Mouse (Mus musculus): Measurements from ENCODE around the gene Ccdc182. TPM values are rescaled to one million over a fixed set of nuclear protein-coding genes. Genes with fewer than 3 reads are reported as not detected.

The Ccdc182 gene
- polyA plus RNA-seq, 1 experiment, result 0.61 TPM

DNA sequence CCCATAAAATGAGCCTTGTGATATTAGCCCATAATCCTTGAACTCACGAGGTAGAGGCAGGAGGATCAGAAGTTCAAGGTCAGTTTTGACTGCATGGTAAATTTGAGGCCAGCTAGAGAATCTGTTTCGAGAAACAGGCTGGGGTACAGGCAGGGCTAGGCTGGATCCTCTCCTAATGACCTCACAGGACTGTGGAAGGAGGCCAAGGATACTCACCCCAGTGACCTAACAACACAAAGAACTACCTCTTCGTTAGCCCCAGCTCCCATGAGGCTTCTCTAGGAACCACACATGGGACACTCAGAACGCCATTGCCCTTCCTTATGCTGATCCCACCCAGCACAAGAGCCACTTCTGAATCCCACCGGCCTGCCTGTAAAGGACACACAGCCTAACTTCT is 25.0 kb downstream of the Ccdc182 start:
- no peaks in the 10 kb centered on the region for H3K27me3 ChIP-seq (replicated peaks; ENCODE audit: control insufficient read depth, insufficient read depth, low read length)
- no peak overlapping the region for H3K27ac ChIP-seq (ENCODE audit: insufficient read depth, low read depth, low read length)
- no peak for DNase-seq
- WGBS, result 63% methylated on average over 5 of the region's 5 CpGs
- TF ChIP-seq POLR2A (IDR thresholded peaks at IDR 0.05; ENCODE audit: low read depth, low read length), result no peak
- TF ChIP-seq CTCF (conservative IDR thresholded peaks at IDR 0.05; ENCODE audit: insufficient read depth, insufficient read length, low read depth, low read length), result no peak
- no peaks in the 10 kb centered on the region for H3K36me3 ChIP-seq (ENCODE audit: control insufficient read depth, insufficient read depth, low read length)
- no peaks in the 10 kb centered on the region for H3K4me1 ChIP-seq (ENCODE audit: control insufficient read depth, insufficient read depth, low read length)
- H3K4me3 ChIP-seq (ENCODE audit: insufficient read depth, low read depth, low read length), result no peak overlapping the region

DNA sequence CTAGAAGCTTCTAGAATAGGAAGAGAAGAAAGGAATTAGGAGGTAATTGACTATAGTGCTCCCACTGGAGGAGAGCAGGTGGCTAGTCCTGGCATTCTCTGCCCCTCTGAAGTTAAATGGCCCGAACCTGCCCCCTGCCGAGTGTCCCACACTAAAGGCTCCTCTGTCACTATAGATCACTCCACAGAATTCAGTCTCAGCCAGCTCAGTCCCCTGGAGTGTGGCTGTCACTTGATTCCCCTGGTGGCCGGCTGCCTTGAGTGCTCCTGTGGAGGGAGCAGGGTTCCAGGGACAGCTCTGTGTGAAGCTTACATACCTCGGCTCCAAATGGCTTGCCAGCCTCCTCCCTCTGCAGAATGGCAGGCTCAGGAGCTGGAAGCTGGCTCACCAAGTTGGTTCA is 33.2 kb downstream of the Ccdc182 start:
- DNase-seq, result no peak
- Histone ChIP-seq H3K36me3 (ENCODE audit: control insufficient read depth, insufficient read depth, low read length) (no peaks in the 10 kb centered on the region), H3K4me3 (ENCODE audit: insufficient read depth, low read depth, low read length) (no peak overlapping the region), H3K4me1 (ENCODE audit: control insufficient read depth, insufficient read depth, low read length) (no peaks in the 10 kb centered on the region), H3K27me3 (replicated peaks; ENCODE audit: control insufficient read depth, insufficient read depth, low read length) (no peaks in the 10 kb centered on the region), H3K27ac (ENCODE audit: insufficient read depth, low read depth, low read length) (no peak overlapping the region)
- 30% methylated on average over 4 of the region's 4 CpGs for WGBS
- TF ChIP-seq CTCF (conservative IDR thresholded peaks at IDR 0.05; ENCODE audit: insufficient read depth, insufficient read length, low read depth, low read length) (no peak), POLR2A (IDR thresholded peaks at IDR 0.05; ENCODE audit: low read depth, low read length) (no peak)

DNA sequence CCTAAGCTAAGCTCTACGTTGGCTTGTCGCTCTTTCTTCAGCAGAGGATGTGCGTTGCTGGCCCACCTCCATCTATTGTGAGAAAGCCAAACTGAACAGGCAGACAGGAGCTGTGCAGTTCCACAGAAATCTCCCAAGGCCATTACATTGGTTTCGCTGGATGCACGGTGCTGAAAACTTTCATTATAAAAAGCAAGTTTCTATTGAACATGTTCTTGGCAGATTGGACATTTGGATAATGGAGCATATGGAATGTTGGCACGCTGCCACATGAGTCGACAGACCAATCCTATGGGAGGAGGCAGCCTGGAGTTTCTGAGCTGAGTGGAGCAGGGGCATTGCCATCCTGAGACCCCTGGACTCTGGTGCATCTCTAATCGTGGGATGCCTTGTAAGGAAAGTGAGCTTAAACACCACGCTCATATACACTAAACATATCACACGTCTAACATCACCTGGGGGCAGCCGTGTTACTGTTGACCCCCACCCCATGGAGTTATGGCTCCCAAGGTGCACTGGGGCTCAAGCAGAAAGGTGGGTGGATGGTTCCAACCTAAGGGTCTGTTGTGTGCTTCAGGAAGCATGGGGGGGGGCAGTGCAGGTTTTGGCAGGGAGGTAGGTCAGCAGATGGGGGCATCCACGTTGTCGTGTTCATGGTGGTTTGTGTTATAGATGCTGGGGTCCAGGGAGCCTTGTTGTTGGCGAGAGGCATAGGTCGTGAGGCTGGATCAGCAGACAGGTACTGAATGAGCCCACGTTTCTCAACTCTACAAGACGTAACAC is 35.1 kb downstream of the Ccdc182 start:
- DNase-seq, result no peak
- 87% methylated on average over 17 of the region's 17 CpGs for WGBS
- Histone ChIP-seq H3K27me3 (replicated peaks; ENCODE audit: control insufficient read depth, insufficient read depth, low read length) (no peaks in the 10 kb centered on the region), H3K4me3 (ENCODE audit: insufficient read depth, low read depth, low read length) (no peak overlapping the region), H3K36me3 (ENCODE audit: control insufficient read depth, insufficient read depth, low read length) (no peaks in the 10 kb centered on the region), H3K27ac (ENCODE audit: insufficient read depth, low read depth, low read length) (no peak overlapping the region), H3K4me1 (ENCODE audit: control insufficient read depth, insufficient read depth, low read length) (no peaks in the 10 kb centered on the region)
- no peak for TF ChIP-seq CTCF (conservative IDR thresholded peaks at IDR 0.05; ENCODE audit: insufficient read depth, insufficient read length, low read depth, low read length)
- TF ChIP-seq POLR2A (IDR thresholded peaks at IDR 0.05; ENCODE audit: low read depth, low read length), result no peak

DNA sequence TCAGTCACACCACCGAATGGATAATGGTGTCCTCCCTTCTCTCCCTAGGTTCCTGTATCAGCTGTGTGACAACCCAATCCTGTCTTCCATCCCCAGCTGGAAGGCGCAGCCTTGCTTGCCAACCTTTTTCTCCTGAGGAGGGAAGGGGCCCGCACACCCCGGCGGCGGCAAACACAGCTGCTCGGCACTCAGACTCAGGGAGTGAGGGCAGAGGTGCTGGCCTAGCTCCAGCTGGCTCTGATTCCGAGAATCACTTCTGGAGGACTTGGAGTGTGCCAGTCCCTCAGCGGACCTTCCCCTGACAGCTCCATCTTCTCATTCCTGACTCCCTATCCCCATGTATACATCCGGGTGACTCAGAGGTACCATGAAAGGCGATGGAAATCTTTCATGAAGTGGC is 36.9 kb downstream of the Ccdc182 start:
- WGBS, result 30% methylated on average over 11 of the region's 11 CpGs
- H3K36me3 ChIP-seq (ENCODE audit: control insufficient read depth, insufficient read depth, low read length), result no peaks in the 10 kb centered on the region
- no peaks in the 10 kb centered on the region for H3K27me3 ChIP-seq (replicated peaks; ENCODE audit: control insufficient read depth, insufficient read depth, low read length)
- H3K27ac ChIP-seq (ENCODE audit: insufficient read depth, low read depth, low read length), result no peak overlapping the region
- peak; percentile 80 for DNase-seq
- H3K4me1 ChIP-seq (ENCODE audit: control insufficient read depth, insufficient read depth, low read length), result no peaks in the 10 kb centered on the region
- TF ChIP-seq POLR2A (IDR thresholded peaks at IDR 0.05; ENCODE audit: low read depth, low read length), result no peak
- TF ChIP-seq CTCF (conservative IDR thresholded peaks at IDR 0.05; ENCODE audit: insufficient read depth, insufficient read length, low read depth, low read length), result no peak
- no peak overlapping the region for H3K4me3 ChIP-seq (ENCODE audit: insufficient read depth, low read depth, low read length)

DNA sequence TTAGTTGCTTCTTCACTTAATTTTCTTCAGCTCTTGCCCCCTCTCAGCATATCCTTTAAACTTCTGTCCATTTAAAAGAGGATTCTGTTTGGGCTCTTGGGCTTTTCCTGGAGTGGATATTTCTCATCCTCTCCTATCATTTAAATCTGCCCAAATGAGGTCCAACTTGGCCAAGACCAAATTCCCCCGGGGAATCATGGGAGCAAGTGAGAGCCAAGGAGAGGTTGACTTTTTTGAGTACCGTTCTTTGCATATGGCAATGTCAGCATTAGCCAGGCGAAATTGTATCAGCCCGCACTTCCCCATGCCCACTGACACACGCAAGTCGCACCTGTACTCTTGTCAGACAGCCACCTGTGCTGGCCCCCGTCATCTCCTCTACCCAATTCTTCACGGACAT is 37.9 kb downstream of the Ccdc182 start:
- no peaks in the 10 kb centered on the region for H3K27me3 ChIP-seq (replicated peaks; ENCODE audit: control insufficient read depth, insufficient read depth, low read length)
- DNase-seq, result no peak
- H3K27ac ChIP-seq (ENCODE audit: insufficient read depth, low read depth, low read length), result no peak overlapping the region
- no peaks in the 10 kb centered on the region for H3K36me3 ChIP-seq (ENCODE audit: control insufficient read depth, insufficient read depth, low read length)
- 94% methylated on average over 8 of the region's 8 CpGs for WGBS
- no peak for TF ChIP-seq CTCF (conservative IDR thresholded peaks at IDR 0.05; ENCODE audit: insufficient read depth, insufficient read length, low read depth, low read length)
- TF ChIP-seq POLR2A (IDR thresholded peaks at IDR 0.05; ENCODE audit: low read depth, low read length), result no peak
- H3K4me3 ChIP-seq (ENCODE audit: insufficient read depth, low read depth, low read length), result no peak overlapping the region
- H3K4me1 ChIP-seq (ENCODE audit: control insufficient read depth, insufficient read depth, low read length), result no peaks in the 10 kb centered on the region

DNA sequence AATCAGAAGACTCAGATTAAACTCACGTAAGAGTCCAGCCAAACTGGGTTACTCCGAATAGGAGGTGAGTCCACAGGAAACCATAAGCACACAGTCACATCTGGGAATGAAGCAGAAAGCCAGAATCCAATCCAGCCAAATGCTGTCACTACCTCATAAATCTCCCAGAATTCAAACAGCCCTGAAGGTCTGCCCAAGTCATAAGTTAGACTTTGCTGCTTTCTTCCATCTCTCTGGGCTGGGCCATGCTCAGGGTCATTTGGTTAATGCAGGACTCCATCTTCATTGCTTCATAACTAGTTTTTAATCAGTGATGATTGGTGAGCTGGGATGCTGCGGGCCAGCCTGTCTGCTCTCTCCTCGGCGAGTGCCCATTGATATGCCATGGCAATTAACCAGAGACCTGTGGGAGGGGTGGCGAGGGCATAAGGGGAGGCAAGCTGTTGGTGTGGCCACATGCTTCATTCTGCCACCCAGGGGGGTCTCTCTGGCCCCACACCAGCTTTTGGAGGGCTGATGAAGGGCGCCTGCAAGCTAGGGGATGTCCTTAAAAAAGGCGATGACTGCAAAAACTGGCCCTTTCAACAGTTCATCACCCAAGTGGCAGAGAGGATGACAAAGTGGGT is 38.6 kb downstream of the Ccdc182 start:
- Histone ChIP-seq H3K27me3 (replicated peaks; ENCODE audit: control insufficient read depth, insufficient read depth, low read length) (no peaks in the 10 kb centered on the region), H3K4me1 (ENCODE audit: control insufficient read depth, insufficient read depth, low read length) (no peaks in the 10 kb centered on the region), H3K36me3 (ENCODE audit: control insufficient read depth, insufficient read depth, low read length) (no peaks in the 10 kb centered on the region), H3K27ac (ENCODE audit: insufficient read depth, low read depth, low read length) (no peak overlapping the region), H3K4me3 (ENCODE audit: insufficient read depth, low read depth, low read length) (no peak overlapping the region)
- no peak for DNase-seq
- WGBS, result 73% methylated on average over 8 of the region's 8 CpGs
- TF ChIP-seq POLR2A (IDR thresholded peaks at IDR 0.05; ENCODE audit: low read depth, low read length) (no peak), CTCF (conservative IDR thresholded peaks at IDR 0.05; ENCODE audit: insufficient read depth, insufficient read length, low read depth, low read length) (no peak)

DNA sequence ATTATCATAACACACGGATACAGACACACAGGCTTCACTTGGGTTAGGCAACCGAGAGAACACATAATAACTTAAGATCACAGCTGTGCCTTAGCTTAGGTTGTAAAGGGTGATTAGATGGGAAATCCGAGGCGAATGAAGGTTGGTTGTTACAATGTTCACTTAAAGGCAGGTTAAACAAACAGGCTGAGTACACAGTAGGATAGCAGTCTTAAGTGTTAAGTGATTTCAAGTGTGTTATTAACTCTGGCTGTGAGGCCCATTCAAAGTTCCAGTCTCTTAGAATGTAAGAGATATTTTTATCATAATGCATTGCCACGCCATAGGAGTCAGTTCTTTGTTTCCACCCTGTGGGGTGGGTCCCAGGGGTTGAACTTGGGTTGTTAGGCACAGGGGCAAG is 41.0 kb downstream of the Ccdc182 start:
- no peaks in the 10 kb centered on the region for H3K36me3 ChIP-seq (ENCODE audit: control insufficient read depth, insufficient read depth, low read length)
- H3K4me1 ChIP-seq (ENCODE audit: control insufficient read depth, insufficient read depth, low read length), result no peaks in the 10 kb centered on the region
- DNase-seq, result no peak
- no peaks in the 10 kb centered on the region for H3K27me3 ChIP-seq (replicated peaks; ENCODE audit: control insufficient read depth, insufficient read depth, low read length)
- TF ChIP-seq POLR2A (IDR thresholded peaks at IDR 0.05; ENCODE audit: low read depth, low read length) (no peak), CTCF (conservative IDR thresholded peaks at IDR 0.05; ENCODE audit: insufficient read depth, insufficient read length, low read depth, low read length) (no peak)
- 69% methylated on average over 5 of the region's 5 CpGs for WGBS
- H3K4me3 ChIP-seq (ENCODE audit: insufficient read depth, low read depth, low read length), result no peak overlapping the region
- H3K27ac ChIP-seq (ENCODE audit: insufficient read depth, low read depth, low read length), result no peak overlapping the region

Measured in kidney, adult 2 months (tissue).